In the genomic region with DNA sequence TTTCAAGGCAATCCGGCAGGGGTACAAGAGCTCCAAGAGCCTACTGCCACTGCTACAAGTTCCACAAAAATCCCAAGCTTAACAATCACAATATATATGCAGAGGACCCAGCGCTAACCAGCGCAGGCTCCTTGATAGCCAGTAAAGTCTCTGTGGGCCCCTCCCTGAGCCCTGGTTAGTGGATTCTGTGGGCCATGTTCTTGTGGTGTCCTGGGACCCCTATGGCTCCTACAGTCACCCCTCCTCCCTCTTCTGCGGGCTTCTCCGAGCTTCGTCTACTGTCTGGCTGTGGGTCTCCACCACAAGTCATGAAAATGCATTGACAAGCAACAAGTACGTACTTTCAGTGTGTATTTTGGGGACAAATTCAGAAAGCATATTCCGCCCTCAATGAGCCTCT, we compare ENCODE assay signal across 9 mouse cellular contexts. TPM values are rescaled to one million over a fixed set of nuclear protein-coding genes. Genes with fewer than 3 reads are reported as not detected.
DNase-seq lines count a peak whose midpoint lies in the region; ATAC-seq lines count a peak whose summit lies in the region.
"Had no signal": no experiment of that assay in that cellular context is flagged by ENCODE, and none has a peak within 500 bp of the region (broad histone marks: within the 10 kb centered on the region; RNA-seq: fewer than 3 reads in every experiment).

No protein-coding gene starts in this region.

- peaks cover 9% of the 10 kb centered on the region for H3K4me1 ChIP-seq in hindbrain, embryonic 16.5 days (ENCODE audit: control insufficient read depth, insufficient read depth, low read depth, low read length)
- peaks cover 24% of the 10 kb centered on the region for H3K4me1 ChIP-seq in midbrain, embryonic 10.5 days

- H3K9me3 ChIP-seq in hindbrain, embryonic 16.5 days (ENCODE audit: control insufficient read depth, low read length), result no peaks in the 10 kb centered on the region
- H3K9me3 ChIP-seq in midbrain, embryonic 10.5 days (replicated peaks), result no peaks in the 10 kb centered on the region

- WGBS in hindbrain, embryonic 16.5 days, result 4% methylated on average over 8 of the region's 8 CpGs
- WGBS in midbrain, embryonic 10.5 days, result 4% methylated on average over 8 of the region's 8 CpGs

- no peak overlapping the region; the same call in 1 of the 2 replicates for H3K27ac ChIP-seq in hindbrain, embryonic 16.5 days (ENCODE audit: low read depth, low read length)
- H3K27ac ChIP-seq in midbrain, embryonic 10.5 days (replicated peaks), result peak overlapping the region; percentile 89

- ATAC-seq in common myeloid progenitor, adult 5-6 weeks (replicated peaks; ENCODE audit: low read depth, poor library complexity, severe bottlenecking), result peak; percentile 14; the same call in 1 of the 2 replicates
- ATAC-seq in hindbrain, embryonic 16.5 days, result no peak

- peaks cover 8% of the 10 kb centered on the region for H3K36me3 ChIP-seq in hindbrain, embryonic 16.5 days (ENCODE audit: control insufficient read depth, insufficient read depth, low read length)
- H3K36me3 ChIP-seq in midbrain, embryonic 10.5 days, result peaks cover 34% of the 10 kb centered on the region

- peak; percentile 16 for DNase-seq in cerebellum, adult 8-10 months
- no peak for DNase-seq in cerebellum, postnatal 4 days (ENCODE audit: low spot score in 2 of 2)
- DNase-seq in 416B (ENCODE audit: low read depth), result peak; percentile 29
- DNase-seq in midbrain, embryonic 10.5 days (ENCODE audit: low spot score), result peak; percentile 16
- no peak for DNase-seq in urinary bladder, postnatal 10 days (ENCODE audit: low spot score)
- DNase-seq in adrenal gland, postnatal 14 days, result no peak

- peak overlapping the region; percentile 72 for H3K4me2 ChIP-seq in hindbrain, embryonic 16.5 days (ENCODE audit: low read length)

- H3K27me3 ChIP-seq in hindbrain, embryonic 16.5 days (replicated peaks; ENCODE audit: control insufficient read depth, insufficient read depth, low read length), result no peaks in the 10 kb centered on the region
- no peaks in the 10 kb centered on the region for H3K27me3 ChIP-seq in midbrain, embryonic 10.5 days (ENCODE audit: low read depth, poor library complexity, severe bottlenecking)
- H3K27me3 ChIP-seq: Patski had no signal

- peak overlapping the region; percentile 82 for H3K4me3 ChIP-seq in hindbrain, embryonic 16.5 days (ENCODE audit: low read length)
- peak overlapping the region; percentile 83 for H3K4me3 ChIP-seq in midbrain, embryonic 10.5 days

- H3K9ac ChIP-seq in hindbrain, embryonic 16.5 days (ENCODE audit: low read depth, low read length), result peak overlapping the region; percentile 85

RNA-seq across cellular contexts. Expression of gene Mphosph10, which starts 0.6 kb away (rescaled TPM):
- 135 and 144 TPM in 2 replicates for total RNA-seq in common myeloid progenitor, adult 5-6 weeks (2017)
- 21.3 and 22.8 TPM in 2 replicates for polyA plus RNA-seq in hindbrain, embryonic 16.5 days (2015; fragmentation: Nextera tagmentation; extraction: Ambion mirVana)
- polyA plus RNA-seq in midbrain, embryonic 10.5 days (2016; fragmentation: Nextera tagmentation; extraction: Ambion mirVana), result 46.8 and 53.0 TPM in 2 replicates
- total RNA-seq in adrenal gland, postnatal 14 days (2021), result 29.0 and 29.2 TPM in 2 replicates

RNA-seq across cellular contexts. Expression of gene Mcee, which starts 0.9 kb away (rescaled TPM):
- total RNA-seq in common myeloid progenitor, adult 5-6 weeks (2017), result 27.4 and 81.6 TPM in 2 replicates
- 51.2 and 67.9 TPM in 2 replicates for polyA plus RNA-seq in hindbrain, embryonic 16.5 days (2015; fragmentation: Nextera tagmentation; extraction: Ambion mirVana)
- 37.6 and 41.2 TPM in 2 replicates for polyA plus RNA-seq in midbrain, embryonic 10.5 days (2016; fragmentation: Nextera tagmentation; extraction: Ambion mirVana)
- 151 and 154 TPM in 2 replicates for total RNA-seq in adrenal gland, postnatal 14 days (2021)

RNA-seq across cellular contexts. Expression of gene Fan1, which starts 17.6 kb away (rescaled TPM):
- 6.8 and 7.5 TPM in 2 replicates for total RNA-seq in common myeloid progenitor, adult 5-6 weeks (2017)
- 5.5 and 5.7 TPM in 2 replicates for polyA plus RNA-seq in hindbrain, embryonic 16.5 days (2015; fragmentation: Nextera tagmentation; extraction: Ambion mirVana)
- polyA plus RNA-seq in midbrain, embryonic 10.5 days (2016; fragmentation: Nextera tagmentation; extraction: Ambion mirVana), result 8.1 and 9.2 TPM in 2 replicates
- 7.5 and 9.8 TPM in 2 replicates for total RNA-seq in adrenal gland, postnatal 14 days (2021)

Comparison
In these comparisons a context has a peak if more than half of its experiments do, and no peak if none do; other contexts are left out.
1. DNase-seq: peak in cerebellum, adult 8-10 months (single experiment), 416B (single experiment) and midbrain, embryonic 10.5 days (single experiment); none in cerebellum, postnatal 4 days (0 of 2), urinary bladder, postnatal 10 days (single experiment) and adrenal gland, postnatal 14 days (single experiment).